Mouse (Mus musculus) bone marrow, adult 2 months (tissue): Measurements from ENCODE around the gene Atf6.

ENCODE experiments used
- CTCF ChIP-seq: fragments of 200-500 bp; IDR thresholded peaks from 2 replicates; pipeline ENCODE4 v1.5.1; 2011; ENCODE audit warnings: low read length, control low read depth; ENCODE audit not compliant: control insufficient read depth, insufficient read depth
- POLR2A ChIP-seq: fragments of 200-500 bp; IDR thresholded peaks from 2 replicates; pipeline ENCODE4 v1.6.1; 2011; ENCODE audit warnings: low read depth, mild to moderate bottlenecking, control low read depth, low read length, borderline replicate concordance; ENCODE audit not compliant: control insufficient read depth

- TF ChIP-seq POLR2A, result no peak
- no peak for TF ChIP-seq CTCF
Measured at GRCm38 (mm10) chr1:170674184-170674775, 193.3 kb downstream of the Atf6 start.
